Mouse (Mus musculus) ES-Bruce4 (cell line): ENCODE data around the gene Gc. TPM values are rescaled to one million over a fixed set of nuclear protein-coding genes. Genes with fewer than 3 reads are reported as not detected.

Source experiments
- H3K27ac ChIP-seq: 2 replicates; pipeline ENCODE4 v1.5.1; 2012; ENCODE audit warnings: low read length, inconsistent platforms; ENCODE audit not compliant: insufficient read depth
- H3K27me3 ChIP-seq: 2 replicates; pipeline ENCODE4 v1.6.1; 2012; ENCODE audit warnings: mild to moderate bottlenecking, low read length, inconsistent platforms; ENCODE audit not compliant: control insufficient read depth, poor library complexity, insufficient read depth, severe bottlenecking
- H3K36me3 ChIP-seq: 2 replicates; pipeline ENCODE4 v1.6.1; 2012; ENCODE audit warnings: inconsistent platforms, mild to moderate bottlenecking, low read length, moderate library complexity; ENCODE audit not compliant: control insufficient read depth, poor library complexity, insufficient read depth, severe bottlenecking
- H3K4me1 ChIP-seq: one replicate; pipeline ENCODE4 v1.8.1; 2011; ENCODE audit warnings: low read length; ENCODE audit not compliant: control insufficient read depth, insufficient read depth
- H3K4me3 ChIP-seq: 2 replicates; pipeline ENCODE4 v1.5.1; 2011; ENCODE audit warnings: low read depth, mild to moderate bottlenecking, low read length
- H3K9ac ChIP-seq: 2 replicates; pipeline ENCODE4 v1.6.1; 2012; ENCODE audit warnings: low read depth, mild to moderate bottlenecking, inconsistent platforms; ENCODE audit not compliant: poor library complexity, severe bottlenecking
- H3K9me3 ChIP-seq: replicated peaks from 2 replicates; pipeline ENCODE4 v1.6.1; 2012; ENCODE audit warnings: mild to moderate bottlenecking, low read length, inconsistent platforms; ENCODE audit not compliant: control insufficient read depth, poor library complexity, insufficient read depth, severe bottlenecking
- CTCF ChIP-seq: IDR thresholded peaks from one replicate; pipeline ENCODE4 v1.8.1; 2011; ENCODE audit warnings: low read depth, low read length
- EP300 ChIP-seq: IDR thresholded peaks from 2 replicates; pipeline ENCODE4 v1.6.1; 2011; ENCODE audit warnings: low read depth, low read length; ENCODE audit not compliant: insufficient read depth
- POLR2A ChIP-seq: IDR thresholded peaks from one replicate; pipeline ENCODE4 v1.8.1; 2011; ENCODE audit warnings: low read length; ENCODE audit not compliant: insufficient read depth
- polyA plus RNA-seq: library from polyadenylated mRNA; stranded (reverse); fragments of >200 nt; gene quantifications from 2 replicates; pipeline ENCODE4 v1.2.4, GENCODE M21; 2011; ENCODE audit warnings: low read depth; ENCODE audit not compliant: missing spikeins, insufficient read depth, insufficient read length

Gene Gc
- 2.9 TPM in 1 of 2 replicates, not detected in the other for polyA plus RNA-seq

GRCm38 (mm10) chr5:89457554-89458062 lies at the start of gene Gc:
Gene Gc, minus strand, starts transcription at chr5:89457898.
- no peaks in the 10 kb centered on the region for H3K27me3 ChIP-seq
- no peaks in the 10 kb centered on the region for H3K4me1 ChIP-seq
- TF ChIP-seq CTCF, result no peak
- no peak for TF ChIP-seq POLR2A
- no peak for TF ChIP-seq EP300
- H3K27ac ChIP-seq, result no peak within 1 kb of the TSS
- no peaks in the 10 kb centered on the region for H3K9me3 ChIP-seq
- H3K36me3 ChIP-seq, result no peaks in the 10 kb centered on the region
- H3K4me3 ChIP-seq, result no peak within 1 kb of the TSS
- H3K9ac ChIP-seq, result no peak within 1 kb of the TSS

DNA sequence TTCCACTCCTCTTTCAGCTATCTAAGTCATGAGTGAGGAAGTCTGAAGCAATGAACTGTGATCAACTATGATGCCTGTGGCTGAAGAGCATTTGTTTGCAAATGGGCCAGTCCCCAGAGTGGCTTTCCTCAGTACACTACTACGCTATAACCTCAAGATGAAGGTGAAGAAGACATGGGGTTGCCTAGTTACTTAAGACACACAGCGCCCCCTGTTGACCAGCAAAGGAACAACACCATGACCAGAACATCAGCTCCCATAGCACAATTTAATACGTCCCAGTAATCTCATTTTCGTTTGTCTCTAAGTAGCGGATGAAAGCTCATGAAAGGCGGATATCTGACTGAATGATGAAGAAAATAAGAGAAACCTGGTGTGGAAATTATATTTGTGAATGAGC lies 42.5 kb upstream of the Gc start:
- Histone ChIP-seq H3K9ac (no peak overlapping the region), H3K4me1 (no peaks in the 10 kb centered on the region), H3K36me3 (no peaks in the 10 kb centered on the region), H3K4me3 (no peak overlapping the region), H3K27ac (no peak overlapping the region), H3K9me3 (no peaks in the 10 kb centered on the region), H3K27me3 (no peaks in the 10 kb centered on the region)
- no peak for TF ChIP-seq EP300
- peak; percentile 28 for TF ChIP-seq CTCF

GRCm38 (mm10) chr5:89492560-89492959 lies 34.9 kb upstream of the Gc start:
- Histone ChIP-seq H3K9ac (no peak overlapping the region), H3K4me1 (no peaks in the 10 kb centered on the region), H3K27ac (no peak overlapping the region), H3K9me3 (no peaks in the 10 kb centered on the region), H3K36me3 (no peaks in the 10 kb centered on the region), H3K27me3 (no peaks in the 10 kb centered on the region), H3K4me3 (no peak overlapping the region)
- TF ChIP-seq EP300 (no peak), POLR2A (no peak), CTCF (no peak)

DNA sequence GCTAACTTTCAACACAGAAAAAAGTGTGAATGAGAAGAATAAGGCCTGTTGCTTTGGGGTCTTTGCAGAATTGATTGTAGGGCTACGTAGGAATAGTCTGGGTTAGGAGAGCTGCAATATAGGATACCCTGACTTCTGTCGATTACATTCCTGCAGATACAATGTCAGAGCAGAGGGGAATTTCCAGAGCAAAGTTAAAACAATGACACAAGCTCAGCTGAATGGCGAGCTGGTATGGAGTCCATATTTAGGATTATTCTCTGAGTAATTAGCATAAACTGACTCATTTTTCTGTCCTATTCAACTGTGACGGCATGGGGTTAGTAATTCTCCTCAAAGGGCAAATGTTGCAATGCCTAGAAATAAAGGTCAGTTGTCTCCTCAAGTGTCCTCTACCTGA lies 12.8 kb upstream of the Gc start:
- TF ChIP-seq CTCF (no peak), POLR2A (no peak), EP300 (no peak)
- no peaks in the 10 kb centered on the region for H3K36me3 ChIP-seq
- H3K9me3 ChIP-seq, result no peaks in the 10 kb centered on the region
- no peak overlapping the region for H3K9ac ChIP-seq
- no peaks in the 10 kb centered on the region for H3K27me3 ChIP-seq
- H3K4me3 ChIP-seq, result no peak overlapping the region
- no peak overlapping the region for H3K27ac ChIP-seq
- no peaks in the 10 kb centered on the region for H3K4me1 ChIP-seq

DNA sequence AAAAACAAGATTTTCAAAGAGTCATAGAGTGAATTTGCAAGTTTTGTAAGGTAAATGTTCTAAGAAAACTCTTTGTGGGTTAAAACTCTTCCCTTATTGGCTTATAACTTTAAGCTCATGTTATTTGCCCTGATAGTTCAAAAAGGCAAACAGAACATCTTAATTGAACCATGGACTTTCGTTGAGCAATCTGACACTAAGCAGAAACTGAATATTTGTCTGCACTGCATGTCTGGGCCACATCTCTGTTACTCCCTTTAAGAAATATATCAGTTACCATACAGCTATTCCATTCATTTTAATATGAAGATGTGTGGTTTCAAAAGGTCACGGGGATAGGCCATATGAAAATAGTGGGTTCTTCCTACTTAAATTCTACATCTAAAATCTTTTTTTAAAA lies 10.2 kb upstream of the Gc start:
- Histone ChIP-seq H3K27me3 (no peaks in the 10 kb centered on the region), H3K27ac (no peak overlapping the region), H3K4me1 (no peaks in the 10 kb centered on the region), H3K4me3 (no peak overlapping the region), H3K36me3 (no peaks in the 10 kb centered on the region), H3K9ac (no peak overlapping the region), H3K9me3 (no peaks in the 10 kb centered on the region)
- TF ChIP-seq CTCF (no peak), EP300 (no peak), POLR2A (no peak)

DNA sequence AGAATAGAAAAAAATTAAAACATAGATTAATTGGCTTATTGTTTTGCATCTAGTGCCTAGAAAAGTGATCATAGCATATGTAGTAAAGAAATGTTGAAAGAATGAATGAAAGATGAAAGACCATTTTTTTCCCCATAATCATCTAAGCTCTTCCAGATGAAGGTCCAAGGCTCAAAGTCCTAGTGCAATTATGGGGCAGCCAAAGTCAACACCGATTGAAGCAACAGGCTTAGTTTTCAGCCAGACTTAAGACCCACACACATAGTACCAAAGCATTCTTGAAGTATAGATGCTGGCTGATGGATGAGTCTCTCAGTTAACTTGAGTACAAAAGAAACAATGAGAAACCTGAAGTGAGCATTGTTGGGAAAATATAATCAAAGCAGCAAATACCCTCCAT lies 9.3 kb upstream of the Gc start:
- no peaks in the 10 kb centered on the region for H3K9me3 ChIP-seq
- H3K27ac ChIP-seq, result no peak overlapping the region
- no peak for TF ChIP-seq CTCF
- no peak for TF ChIP-seq EP300
- no peak for TF ChIP-seq POLR2A
- H3K4me3 ChIP-seq, result no peak overlapping the region
- no peak overlapping the region for H3K9ac ChIP-seq
- H3K27me3 ChIP-seq, result no peaks in the 10 kb centered on the region
- no peaks in the 10 kb centered on the region for H3K4me1 ChIP-seq
- H3K36me3 ChIP-seq, result no peaks in the 10 kb centered on the region
